Mouse (Mus musculus) erythroblast, adult 5-6 weeks (primary cell): ENCODE measurements around the gene Rasgef1c. TPM values are rescaled to one million over a fixed set of nuclear protein-coding genes. Genes with fewer than 3 reads are reported as not detected.
A peak's percentile ranks its signal among the peaks of the same experiment; 100 is the strongest.

ENCODE experiments used
- ATAC-seq: replicated peaks from 2 replicates; pipeline ENCODE4 v1.8.0; 2016; ENCODE audit warnings: moderate number of reproducible peaks, mild to moderate bottlenecking, moderate TSS enrichment, inconsistent platforms; ENCODE audit not compliant: poor library complexity, low FRiP score, severe bottlenecking
- total RNA-seq, 2 experiments: library from RNA; stranded (forward) in 1 of 2; stranded (reverse) in 1 of 2; fragments of 150-400 nt in 1 of 2; fragments of 200-764, 138-1000 nt in 1 of 2; gene quantifications; 2 replicates each; pipeline versions ENCODE4 v1.2.3 to v1.2.4; 2015 to 2017; ENCODE audit warnings: low replicate concordance in 2 of 2

The Rasgef1c gene
- total RNA-seq, 2 experiments from 2014 or later = 0.94 TPM; not detected in 1

GRCm38 (mm10) chr11:50008231-50008630, 106.6 kb downstream of the Rasgef1c start:
- no peak for ATAC-seq

GRCm38 (mm10) chr11:50013016-50013415, 111.4 kb downstream of the Rasgef1c start:
- ATAC-seq = no peak

GRCm38 (mm10) chr11:50016503-50016902, 114.9 kb downstream of the Rasgef1c start:
- ATAC-seq = no peak

DNA sequence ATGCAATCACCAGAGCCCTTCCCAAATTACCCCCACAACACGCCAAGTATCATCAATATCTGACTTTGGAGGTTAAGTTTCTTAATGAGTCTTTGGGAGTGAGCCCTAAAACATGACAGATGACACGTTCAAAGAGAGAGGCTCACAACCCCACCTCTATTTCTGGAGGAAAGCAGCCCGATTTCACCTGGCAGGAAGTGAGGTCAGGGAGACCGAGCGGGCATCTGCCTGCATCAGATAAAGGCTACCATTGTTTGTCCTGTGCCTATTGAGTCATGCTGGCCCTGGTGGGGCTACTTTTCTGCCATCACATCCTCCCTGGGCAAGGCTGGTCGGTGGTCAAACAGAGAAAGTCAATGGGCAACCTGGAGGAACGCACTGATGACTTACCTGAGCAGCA, 115.9 kb downstream of the Rasgef1c start:
- no peak for ATAC-seq

- ATAC-seq = no peak
Measured at GRCm38 (mm10) chr11:50018848-50019247, 117.2 kb downstream of the Rasgef1c start.

GRCm38 (mm10) chr11:50022085-50022484, 120.5 kb downstream of the Rasgef1c start:
- no peak for ATAC-seq

DNA sequence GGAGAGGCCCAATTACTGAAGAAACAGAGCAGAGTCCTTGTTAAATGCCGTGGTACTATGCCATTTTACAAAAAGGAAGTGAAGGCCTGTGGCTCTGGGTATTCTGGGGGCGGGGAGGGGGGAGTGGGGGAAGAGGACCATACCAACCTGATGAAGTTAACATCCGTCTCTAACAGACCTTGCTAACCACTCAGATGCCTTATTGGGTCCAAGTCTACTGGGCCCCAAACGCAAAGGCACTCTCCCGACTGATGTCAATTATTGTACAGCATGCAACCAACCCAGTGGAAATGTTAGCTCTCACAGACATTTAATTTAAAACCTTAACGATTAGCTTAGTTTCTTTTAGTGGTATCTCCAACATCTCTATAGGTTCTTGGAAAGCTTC, 122.8 kb downstream of the Rasgef1c start:
- ATAC-seq = 0 out of 2 replicates have a peak, but pooled peaks have one; percentile 3

DNA sequence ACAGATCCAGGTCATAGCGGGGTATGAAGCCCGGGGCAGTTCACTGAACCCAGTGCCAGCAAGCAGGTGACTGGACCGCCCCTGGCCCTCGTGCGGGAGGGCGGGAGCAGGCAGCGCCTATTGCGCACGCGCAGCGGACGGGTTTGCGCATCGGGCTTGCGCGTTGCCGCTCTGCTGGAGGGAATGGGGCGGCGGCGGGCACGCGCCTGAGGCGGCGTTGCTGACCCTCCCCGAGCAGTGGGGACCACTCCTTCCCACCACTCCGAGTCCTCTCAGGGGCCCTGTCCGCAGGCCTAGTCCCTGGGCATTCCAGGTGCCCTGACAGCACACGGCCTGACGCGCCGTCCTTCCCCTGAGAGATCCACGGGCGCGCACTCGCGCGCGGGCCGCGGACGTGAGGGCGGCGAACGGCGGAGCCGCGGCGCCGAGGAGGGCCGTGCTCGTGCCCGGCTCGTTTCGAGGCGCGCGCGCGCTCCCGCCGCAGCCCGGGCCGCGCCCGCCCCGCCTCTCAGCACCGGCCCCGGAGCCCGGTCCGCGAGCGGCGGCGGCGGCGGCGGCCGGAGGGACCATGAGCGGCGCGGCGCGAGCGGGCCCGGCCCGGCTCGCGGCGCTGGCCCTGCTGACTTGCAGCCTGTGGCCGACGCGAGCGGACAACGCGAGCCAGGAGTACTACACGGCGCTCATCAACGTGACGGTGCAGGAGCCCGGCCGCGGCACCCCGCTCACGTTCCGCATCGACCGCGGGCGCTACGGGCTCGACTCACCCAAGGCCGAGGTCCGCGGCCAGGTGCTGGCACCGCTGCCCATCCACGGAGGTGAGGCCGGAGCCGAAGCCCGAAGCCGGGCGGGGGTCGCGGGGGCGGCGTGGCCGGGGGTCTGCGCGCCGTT, 123.4 kb downstream of the Rasgef1c start, which contains the start of gene Rnf130:
Rnf130 (plus strand) TSS at position 514 of the 888 bp plus-strand sequence.
- peak; percentile 85 for ATAC-seq

GRCm38 (mm10) chr11:50025721-50026520, 124.3 kb downstream of the Rasgef1c start:
- no peak for ATAC-seq

GRCm38 (mm10) chr11:50026521-50027090, 125.0 kb downstream of the Rasgef1c start:
- no peak for ATAC-seq

DNA sequence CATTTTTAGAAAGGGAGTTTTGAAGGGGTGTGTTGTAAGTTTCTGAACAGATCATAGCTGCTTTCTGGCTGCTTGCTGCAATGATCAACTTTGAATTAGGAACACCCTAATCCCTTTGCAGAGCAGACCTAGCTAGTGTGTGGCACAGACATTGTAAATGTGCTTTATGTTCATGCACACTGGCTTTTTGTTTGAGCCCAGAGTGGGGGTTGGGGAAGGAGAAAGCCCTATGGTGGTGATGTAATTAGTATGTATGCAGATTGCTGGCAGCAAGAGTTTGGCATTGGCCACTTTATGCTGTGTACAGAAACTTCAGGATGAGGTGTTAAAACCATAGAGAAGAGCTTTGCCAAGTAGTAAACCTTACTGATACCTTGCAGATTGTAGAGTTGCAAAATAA, 126.8 kb downstream of the Rasgef1c start:
- no peak for ATAC-seq

Other genes starting within 250 kb of the Rasgef1c start
- not detected in 2 replicates for gene Scgb3a1, start 238.2 kb upstream of the Rasgef1c start, total RNA-seq (2015; ENCODE audit: low replicate concordance)
- gene Scgb3a1, start 238.2 kb upstream of the Rasgef1c start, total RNA-seq (2017; ENCODE audit: low replicate concordance) = not detected in 2 replicates
- gene Cnot6, start 189.1 kb upstream of the Rasgef1c start, total RNA-seq (2015; ENCODE audit: low replicate concordance) = 32.4 and 50.1 TPM in 2 replicates
- gene Cnot6, start 189.1 kb upstream of the Rasgef1c start, total RNA-seq (2017; ENCODE audit: low replicate concordance) = 40.0 and 52.0 TPM in 2 replicates
- gene Gfpt2, start 107.7 kb upstream of the Rasgef1c start, total RNA-seq (2015; ENCODE audit: low replicate concordance) = not detected in 2 replicates
- 0.17 TPM in 1 of 2 replicates, not detected in the other for gene Gfpt2, start 107.7 kb upstream of the Rasgef1c start, total RNA-seq (2017; ENCODE audit: low replicate concordance)
- 9.2 and 16.3 TPM in 2 replicates for gene Mapk9, start 55.1 kb upstream of the Rasgef1c start, total RNA-seq (2015; ENCODE audit: low replicate concordance)
- gene Mapk9, start 55.1 kb upstream of the Rasgef1c start, total RNA-seq (2017; ENCODE audit: low replicate concordance) = 9.5 and 9.9 TPM in 2 replicates
- 78.8 and 84.9 TPM in 2 replicates for gene Rnf130, start 123.5 kb downstream of the Rasgef1c start, total RNA-seq (2015; ENCODE audit: low replicate concordance)
- 45.4 and 63.6 TPM in 2 replicates for gene Rnf130, start 123.5 kb downstream of the Rasgef1c start, total RNA-seq (2017; ENCODE audit: low replicate concordance)
- gene Tbc1d9b, start 229.6 kb downstream of the Rasgef1c start, total RNA-seq (2015; ENCODE audit: low replicate concordance) = 6.1 and 12.5 TPM in 2 replicates
- gene Tbc1d9b, start 229.6 kb downstream of the Rasgef1c start, total RNA-seq (2017; ENCODE audit: low replicate concordance) = 15.9 and 30.5 TPM in 2 replicates